Mouse (Mus musculus) intestine, embryonic 14.5 days (tissue): ENCODE measurements around the gene Mkln1. TPM values are rescaled to one million over a fixed set of nuclear protein-coding genes. Genes with fewer than 3 reads are reported as not detected.

ENCODE experiments used
- ATAC-seq: fragments of 200-750 bp; cut with Nextera tagmentation; replicated peaks from 2 replicates; pipeline ENCODE4 v1.8.0; 2017; ENCODE audit warnings: low read depth, moderate number of reproducible peaks, moderate TSS enrichment, moderate library complexity; ENCODE audit not compliant: low FRiP score, low TSS enrichment
- DNase-seq: peaks from one replicate; pipeline ENCODE4 v3.0.0-alpha.2; 2018; ENCODE audit warnings: low spot score
- H3K27ac ChIP-seq: fragments of 300-500 bp; sonication (generic); 2 replicates; pipeline ENCODE4 v1.5.1; 2014; ENCODE audit warnings: low read depth, mild to moderate bottlenecking, control low read depth
- H3K27me3 ChIP-seq: fragments of 300-500 bp; sonication (generic); replicated peaks from 2 replicates; pipeline ENCODE4 v1.6.1; 2014; ENCODE audit warnings: low read length, control low read depth; ENCODE audit not compliant: control insufficient read depth, insufficient read depth
- H3K36me3 ChIP-seq: fragments of 300-500 bp; sonication (generic); 2 replicates; pipeline ENCODE4 v1.6.1; 2014; ENCODE audit warnings: low read length, control low read depth; ENCODE audit not compliant: control insufficient read depth, insufficient read depth
- H3K4me1 ChIP-seq: fragments of 300-500 bp; sonication (generic); replicated peaks from 2 replicates; pipeline ENCODE4 v1.6.1; 2014; ENCODE audit warnings: low read length, control low read depth, mixed read lengths; ENCODE audit not compliant: control insufficient read depth, insufficient read depth
- H3K4me2 ChIP-seq: fragments of 300-500 bp; sonication (generic); 2 replicates; pipeline ENCODE4 v1.6.1; 2014; ENCODE audit warnings: low read length
- H3K4me3 ChIP-seq: fragments of 300-500 bp; sonication (generic); 2 replicates; pipeline ENCODE4 v1.5.1; 2014; ENCODE audit warnings: low read depth, low read length, control low read depth, mixed read lengths
- H3K9ac ChIP-seq: fragments of 300-500 bp; sonication (generic); 2 replicates; pipeline ENCODE4 v1.6.1; 2014; ENCODE audit warnings: mild to moderate bottlenecking, low read length
- H3K9me3 ChIP-seq: fragments of 300-500 bp; sonication (generic); 2 replicates; pipeline ENCODE4 v1.6.1; 2016; ENCODE audit warnings: low read length, control low read depth; ENCODE audit not compliant: control insufficient read depth
- WGBS: fragments of 180-500 bp; shearing (Covaris S2); extraction: QIAGEN DNeasy Blood & Tissue Kit; methylation state at CpG from one replicate; pipeline ENCODE4 v1.1.7; 2014; 5-methylcytosine and 5-hydroxymethylcytosine counted together
- polyA plus RNA-seq: library from polyadenylated mRNA; unstranded; fragments of >200 nt; fragmentation: Nextera tagmentation; extraction: Ambion mirVana; gene quantifications from 2 replicates; pipeline ENCODE4 v1.2.1, GENCODE M21; 2014

Mkln1 gene
- polyA plus RNA-seq, 1 experiment from 2014 or later = 167 TPM

DNA sequence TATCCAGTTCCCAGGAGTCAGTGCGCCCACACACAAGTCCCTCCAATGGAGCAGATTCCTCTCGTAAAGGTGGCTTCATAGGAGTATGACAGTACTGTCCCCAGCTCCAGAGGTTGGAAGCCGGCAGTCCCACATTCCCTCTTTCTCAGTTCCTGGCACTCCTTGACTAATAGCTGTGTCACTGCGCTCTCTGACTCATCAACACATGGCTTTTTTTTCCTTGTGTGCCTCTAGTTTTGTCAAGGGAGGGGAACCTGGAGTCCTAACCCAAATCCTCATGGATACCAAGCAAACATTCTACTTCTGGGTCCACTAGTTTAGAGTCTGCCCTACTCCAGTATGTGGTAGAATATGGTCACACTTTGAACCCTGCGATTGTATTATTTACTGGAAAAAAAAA, 136.2 kb downstream of the Mkln1 start:
- no peak overlapping the region for H3K4me3 ChIP-seq
- no peak for ATAC-seq
- no peaks in the 10 kb centered on the region for H3K9me3 ChIP-seq
- 87% methylated on average over 5 of the region's 5 CpGs for WGBS
- H3K4me1 ChIP-seq = no peaks in the 10 kb centered on the region
- no peak overlapping the region for H3K9ac ChIP-seq
- no peaks in the 10 kb centered on the region for H3K27me3 ChIP-seq
- H3K4me2 ChIP-seq = no peak overlapping the region
- H3K27ac ChIP-seq = no peak overlapping the region
- DNase-seq = no peak
- no peaks in the 10 kb centered on the region for H3K36me3 ChIP-seq

DNA sequence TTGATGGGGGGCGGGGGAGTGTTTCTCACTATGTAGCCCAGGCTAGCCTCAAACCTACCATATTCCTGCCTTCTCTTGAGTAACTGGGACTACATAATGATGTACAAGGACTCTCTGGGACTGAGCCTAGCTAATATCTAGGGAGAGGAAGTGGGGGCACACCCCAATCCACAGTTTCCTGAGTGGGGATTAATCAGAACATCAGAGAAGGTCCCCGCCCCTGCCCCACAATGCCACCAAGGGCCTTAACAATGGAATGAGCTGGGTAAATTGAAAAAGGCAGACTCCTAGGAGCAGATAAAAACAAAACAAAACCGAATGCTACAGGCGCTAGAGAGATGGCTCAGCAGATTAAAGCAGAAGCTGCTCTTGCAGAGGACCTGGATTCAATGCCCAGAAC, 138.7 kb downstream of the Mkln1 start:
- DNase-seq = no peak
- Histone ChIP-seq H3K27me3 (no peaks in the 10 kb centered on the region), H3K4me2 (no peak overlapping the region), H3K4me3 (no peak overlapping the region), H3K4me1 (no peaks in the 10 kb centered on the region), H3K9ac (no peak overlapping the region), H3K9me3 (no peaks in the 10 kb centered on the region), H3K27ac (no peak overlapping the region), H3K36me3 (no peaks in the 10 kb centered on the region)
- 85% methylated on average over 4 of the region's 4 CpGs for WGBS
- ATAC-seq = no peak

- H3K4me3 ChIP-seq = no peak overlapping the region
- no peak for DNase-seq
- H3K4me2 ChIP-seq = no peak overlapping the region
- no peaks in the 10 kb centered on the region for H3K36me3 ChIP-seq
- no peak overlapping the region for H3K27ac ChIP-seq
- no peaks in the 10 kb centered on the region for H3K27me3 ChIP-seq
- no peaks in the 10 kb centered on the region for H3K4me1 ChIP-seq
- no peak overlapping the region for H3K9ac ChIP-seq
- H3K9me3 ChIP-seq = no peaks in the 10 kb centered on the region
- no peak for ATAC-seq
- WGBS = 100% methylated on average over 1 of the region's 1 CpGs
Measured at GRCm38 (mm10) chr6:31538112-31538511, 139.6 kb downstream of the Mkln1 start.

DNA sequence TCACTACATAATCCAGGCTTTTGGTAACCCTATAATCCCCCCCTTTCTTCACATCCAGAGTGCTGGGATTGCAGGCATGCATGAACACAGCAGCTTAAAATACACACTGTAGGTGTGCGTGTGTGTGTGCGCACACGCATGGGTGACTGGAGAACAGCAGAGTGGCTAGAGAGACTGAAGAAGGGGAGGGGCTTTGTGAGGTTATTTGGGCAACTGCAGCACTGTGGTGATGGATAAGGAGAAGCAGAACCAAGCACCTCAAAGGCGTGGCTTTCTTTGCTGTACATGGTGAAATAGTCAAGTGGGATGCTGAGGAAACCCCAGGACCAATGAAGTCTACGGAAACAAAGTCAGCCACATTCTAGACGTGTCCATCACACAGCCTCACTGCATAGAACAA, 141.5 kb downstream of the Mkln1 start:
- 89% methylated on average over 6 of the region's 6 CpGs for WGBS
- H3K36me3 ChIP-seq = no peaks in the 10 kb centered on the region
- H3K9ac ChIP-seq = no peak overlapping the region
- H3K4me1 ChIP-seq = no peaks in the 10 kb centered on the region
- no peaks in the 10 kb centered on the region for H3K9me3 ChIP-seq
- no peak overlapping the region for H3K27ac ChIP-seq
- DNase-seq = no peak
- no peaks in the 10 kb centered on the region for H3K27me3 ChIP-seq
- no peak overlapping the region for H3K4me2 ChIP-seq
- ATAC-seq = no peak
- H3K4me3 ChIP-seq = no peak overlapping the region

- H3K27me3 ChIP-seq = no peaks in the 10 kb centered on the region
- DNase-seq = no peak
- H3K4me2 ChIP-seq = no peak overlapping the region
- no peak overlapping the region for H3K4me3 ChIP-seq
- no peak overlapping the region for H3K27ac ChIP-seq
- no peaks in the 10 kb centered on the region for H3K36me3 ChIP-seq
- no peak for ATAC-seq
- no peaks in the 10 kb centered on the region for H3K4me1 ChIP-seq
- no peak overlapping the region for H3K9ac ChIP-seq
- H3K9me3 ChIP-seq = no peaks in the 10 kb centered on the region
- WGBS = 61% methylated on average over 4 of the region's 4 CpGs
Measured at GRCm38 (mm10) chr6:31544318-31544717, 145.8 kb downstream of the Mkln1 start.

GRCm38 (mm10) chr6:31549361-31550051, 151.0 kb downstream of the Mkln1 start:
- WGBS = 59% methylated on average over 5 of the region's 5 CpGs
- Histone ChIP-seq H3K9me3 (no peaks in the 10 kb centered on the region), H3K27ac (no peak overlapping the region), H3K27me3 (no peaks in the 10 kb centered on the region), H3K4me1 (no peaks in the 10 kb centered on the region), H3K4me2 (no peak overlapping the region), H3K36me3 (no peaks in the 10 kb centered on the region), H3K4me3 (no peak overlapping the region), H3K9ac (no peak overlapping the region)
- DNase-seq (no peak), ATAC-seq (no peak)

GRCm38 (mm10) chr6:31550876-31551532, 152.5 kb downstream of the Mkln1 start:
- ATAC-seq (no peak), DNase-seq (no peak)
- H3K27me3 ChIP-seq = no peaks in the 10 kb centered on the region
- H3K27ac ChIP-seq = no peak overlapping the region
- 75% methylated on average over 22 of the region's 22 CpGs for WGBS
- no peak overlapping the region for H3K4me3 ChIP-seq
- no peaks in the 10 kb centered on the region for H3K36me3 ChIP-seq
- no peak overlapping the region for H3K4me2 ChIP-seq
- no peaks in the 10 kb centered on the region for H3K4me1 ChIP-seq
- H3K9me3 ChIP-seq = no peaks in the 10 kb centered on the region
- no peak overlapping the region for H3K9ac ChIP-seq

DNA sequence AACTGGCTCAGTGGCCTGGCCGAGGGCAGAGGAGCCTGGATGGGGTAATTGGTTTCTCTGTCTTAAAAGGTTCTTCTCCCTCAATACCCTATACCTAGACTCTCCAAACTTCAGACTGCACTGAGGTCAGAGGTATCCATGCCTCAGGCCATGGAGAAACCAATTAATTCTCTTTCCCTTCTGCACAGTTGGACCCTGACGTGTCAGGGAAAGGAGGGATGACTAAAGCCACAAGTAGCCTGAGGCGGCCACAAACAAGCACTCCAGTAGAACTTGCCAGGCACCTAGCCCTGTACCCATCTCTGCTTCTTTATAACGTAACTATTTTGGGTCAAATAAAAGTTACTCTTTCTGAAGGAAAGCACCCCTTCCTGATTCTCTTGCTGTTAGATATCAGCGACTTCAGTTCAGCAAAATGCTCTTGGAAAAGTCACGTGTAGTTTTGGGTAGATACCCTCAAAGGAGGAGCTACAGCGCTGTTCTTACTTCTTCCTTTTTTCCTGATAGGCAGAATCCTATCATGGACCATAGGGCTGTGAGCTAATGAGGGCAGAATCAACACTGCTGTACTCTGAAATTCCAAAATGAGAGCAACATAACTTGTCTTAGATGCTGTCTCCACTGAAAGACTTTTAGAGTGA, 158.0 kb downstream of the Mkln1 start:
- H3K9me3 ChIP-seq = no peaks in the 10 kb centered on the region
- H3K9ac ChIP-seq = no peak overlapping the region
- no peak overlapping the region for H3K27ac ChIP-seq
- H3K4me1 ChIP-seq = 0 out of 2 replicates have a peak, but pooled peaks cover 4% of the 10 kb centered on the region
- H3K4me2 ChIP-seq = no peak overlapping the region
- DNase-seq = no peak
- H3K27me3 ChIP-seq = no peaks in the 10 kb centered on the region
- ATAC-seq = no peak
- 88% methylated on average over 7 of the region's 7 CpGs for WGBS
- H3K4me3 ChIP-seq = no peak overlapping the region
- H3K36me3 ChIP-seq = no peaks in the 10 kb centered on the region
